Mouse (Mus musculus) adrenal gland, adult 2 months (tissue): Measurements from ENCODE around the gene Nfatc2ip. TPM values are rescaled to one million over a fixed set of nuclear protein-coding genes. Genes with fewer than 3 reads are reported as not detected.

Source experiments
- DNase-seq: peaks from one replicate; pipeline ENCODE4 v3.0.0; 2021
- long read RNA-seq: library from polyadenylated mRNA; stranded (forward); transcript quantifications from one replicate; pipeline ENCODE4 v2.0.0, GENCODE M21; 2021
- polyA plus RNA-seq: library from polyadenylated mRNA; depleted of rRNA; stranded (reverse); fragments of >200 nt; gene quantifications from 2 replicates; pipeline ENCODE4 v1.2.3, GENCODE M21; 2012; rRNA removed
- total RNA-seq, 2 experiments: library from RNA; stranded (reverse); gene quantifications; 2 replicates each; pipeline ENCODE4 v1.2.3; 2021

Nfatc2ip gene
- 1 to 10 TPM; 5.6 to 8.2 TPM for total RNA-seq
- polyA plus RNA-seq, result 4.9 and 5.4 TPM in 2 replicates
- long read RNA-seq, result 0 reads

DNA sequence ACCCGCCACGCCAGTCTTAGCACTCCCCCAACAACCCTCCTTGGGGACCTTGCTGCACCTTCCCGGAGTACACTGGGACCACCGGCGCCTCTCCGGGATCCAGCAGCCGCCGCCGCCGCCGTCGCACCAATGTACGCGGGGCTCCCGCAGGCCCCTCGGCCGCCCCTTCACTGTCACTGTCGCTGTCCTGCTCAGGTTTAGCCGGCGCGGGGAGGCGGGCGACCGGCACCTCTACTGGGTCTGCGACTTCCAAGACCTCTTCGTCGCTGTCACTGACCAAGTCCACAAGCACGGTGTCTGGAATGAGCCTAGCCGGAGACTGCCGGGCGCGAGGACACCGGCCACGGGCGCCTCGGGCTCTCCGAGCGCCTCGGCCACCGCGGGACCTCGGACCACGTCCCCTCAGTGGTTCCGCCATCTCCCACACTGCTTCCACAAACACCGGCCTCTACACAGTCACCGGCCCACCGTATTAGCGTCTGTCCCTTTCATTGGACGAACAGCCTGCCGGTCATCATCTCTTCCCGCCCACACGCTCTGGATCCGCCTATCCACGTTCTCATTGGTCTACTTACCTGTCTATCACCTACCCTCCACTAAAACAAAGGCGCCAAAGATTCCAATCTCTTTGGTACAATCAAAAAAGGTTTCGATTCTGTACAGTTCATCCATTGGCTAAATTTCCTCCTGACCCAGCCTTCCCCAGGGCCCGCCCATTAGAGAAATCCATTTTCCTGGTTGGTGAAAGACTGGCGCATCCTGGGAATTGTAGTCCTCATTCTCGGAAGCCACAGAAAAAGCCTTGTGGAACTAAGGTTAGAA is at the start of gene Nfatc2ip:
Nfatc2ip (minus strand) TSS at position 440 of the 822 bp plus-strand sequence.
- DNase-seq, result peak; percentile 96

DNA sequence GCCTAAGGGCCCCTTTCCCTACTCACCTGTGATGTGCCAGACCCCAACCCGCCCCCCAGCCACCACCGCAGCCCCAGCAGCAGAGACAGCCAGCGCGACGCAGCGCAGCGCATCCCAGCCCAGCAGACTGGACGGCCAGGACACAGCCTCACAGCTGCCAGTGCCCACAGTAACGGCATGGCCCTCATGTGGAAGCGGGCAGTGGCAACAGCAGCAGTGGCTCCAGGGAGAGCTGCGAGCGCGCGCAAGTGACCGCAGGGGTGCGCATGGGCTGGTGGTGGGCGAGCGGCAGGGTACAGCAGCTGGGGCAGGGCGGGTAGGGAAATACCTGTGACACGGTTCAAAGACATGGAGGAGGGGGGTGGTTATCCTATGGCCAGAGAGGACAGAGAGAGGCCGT is 49.7 kb upstream of the Nfatc2ip start:
- no peak for DNase-seq

DNA sequence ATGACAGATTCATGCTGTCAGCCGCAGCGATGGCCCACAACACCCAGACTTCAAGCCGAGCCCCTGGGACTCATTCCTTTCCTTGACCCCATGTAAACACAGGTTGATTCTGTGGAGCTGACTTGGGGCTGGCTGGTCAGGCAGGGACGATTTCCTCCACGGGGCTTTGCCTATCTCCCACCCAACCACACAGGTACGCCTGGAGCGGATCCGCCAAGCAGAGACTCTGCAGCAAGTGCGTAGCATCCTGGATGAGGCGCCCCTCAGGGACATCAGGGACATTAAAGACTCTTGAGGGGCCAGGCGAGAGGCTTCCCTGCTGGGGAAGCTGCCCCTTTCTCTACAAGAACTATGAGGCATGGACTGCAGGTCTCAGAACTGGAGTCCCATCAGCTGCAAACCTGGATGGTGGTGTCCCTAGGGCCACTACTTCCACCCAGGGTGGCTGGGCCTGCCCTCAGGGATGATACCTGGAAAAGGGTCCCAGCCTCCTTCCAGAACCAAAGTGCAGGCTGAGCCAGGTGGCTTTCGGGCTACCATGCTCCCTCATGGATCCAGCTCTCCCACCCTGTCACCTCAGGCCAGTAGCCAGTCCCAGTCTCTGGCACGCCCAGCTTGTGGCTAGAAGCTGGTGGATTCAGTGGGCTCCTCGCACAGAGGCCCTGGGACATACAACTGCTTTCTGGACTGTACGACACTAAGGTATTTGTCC is 48.7 kb upstream of the Nfatc2ip start:
- no peak for DNase-seq

GRCm38 (mm10) chr7:126444536-126444935 is 48.0 kb upstream of the Nfatc2ip start:
- DNase-seq, result no peak

DNA sequence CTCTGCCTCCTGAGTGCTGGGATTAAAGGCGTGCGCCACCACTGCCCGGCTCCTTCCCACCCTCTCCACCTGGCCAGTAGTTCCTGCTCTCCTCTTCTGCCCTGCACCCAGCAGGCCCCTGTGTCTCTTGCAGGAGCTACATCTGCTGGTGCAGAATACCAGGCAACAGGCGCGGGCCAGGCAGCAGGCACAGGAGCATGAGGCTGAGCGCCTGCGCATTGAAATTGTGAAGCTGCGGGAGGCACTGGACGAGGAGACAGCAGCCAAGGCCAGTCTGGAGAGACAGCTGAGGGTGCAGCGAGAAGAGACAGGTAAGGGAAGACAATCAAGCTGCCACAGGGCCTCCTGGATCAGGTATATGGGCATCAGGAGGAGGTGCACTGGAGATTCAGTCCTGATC is 47.5 kb upstream of the Nfatc2ip start:
- DNase-seq, result no peak

GRCm38 (mm10) chr7:126440134-126440533 is 43.6 kb upstream of the Nfatc2ip start:
- DNase-seq, result no peak

- DNase-seq, result peak; percentile 64
These were observed 40.3 kb upstream of the Nfatc2ip start for GRCm38 (mm10) chr7:126436851-126437250.

DNA sequence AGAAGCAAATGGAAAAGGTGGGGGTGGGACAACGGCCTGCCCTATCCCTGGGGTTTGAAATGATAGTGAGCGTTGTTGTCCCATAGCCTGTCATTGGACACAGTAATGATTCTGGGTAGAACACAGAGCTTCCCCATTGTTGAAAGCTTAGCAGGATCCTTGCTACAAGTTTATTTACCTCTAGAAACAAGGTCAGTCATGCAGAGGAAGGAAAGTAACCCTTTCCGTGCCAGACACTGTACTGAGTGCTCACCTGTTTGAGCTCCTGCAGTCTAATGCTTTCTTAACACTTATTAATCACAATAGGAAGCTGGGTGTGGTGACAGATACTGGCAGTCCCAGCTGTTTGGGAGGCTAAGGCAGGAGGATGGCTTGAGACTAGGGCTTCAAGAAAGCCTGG is 39.3 kb upstream of the Nfatc2ip start:
- no peak for DNase-seq

- DNase-seq, result peak; percentile 80
These were observed 38.2 kb upstream of the Nfatc2ip start for GRCm38 (mm10) chr7:126434726-126435125.

- peak; percentile 25 for DNase-seq
These were observed 33.6 kb upstream of the Nfatc2ip start for GRCm38 (mm10) chr7:126430167-126430566.

- DNase-seq, result no peak
These were observed 33.0 kb upstream of the Nfatc2ip start for GRCm38 (mm10) chr7:126429503-126429898.

DNA sequence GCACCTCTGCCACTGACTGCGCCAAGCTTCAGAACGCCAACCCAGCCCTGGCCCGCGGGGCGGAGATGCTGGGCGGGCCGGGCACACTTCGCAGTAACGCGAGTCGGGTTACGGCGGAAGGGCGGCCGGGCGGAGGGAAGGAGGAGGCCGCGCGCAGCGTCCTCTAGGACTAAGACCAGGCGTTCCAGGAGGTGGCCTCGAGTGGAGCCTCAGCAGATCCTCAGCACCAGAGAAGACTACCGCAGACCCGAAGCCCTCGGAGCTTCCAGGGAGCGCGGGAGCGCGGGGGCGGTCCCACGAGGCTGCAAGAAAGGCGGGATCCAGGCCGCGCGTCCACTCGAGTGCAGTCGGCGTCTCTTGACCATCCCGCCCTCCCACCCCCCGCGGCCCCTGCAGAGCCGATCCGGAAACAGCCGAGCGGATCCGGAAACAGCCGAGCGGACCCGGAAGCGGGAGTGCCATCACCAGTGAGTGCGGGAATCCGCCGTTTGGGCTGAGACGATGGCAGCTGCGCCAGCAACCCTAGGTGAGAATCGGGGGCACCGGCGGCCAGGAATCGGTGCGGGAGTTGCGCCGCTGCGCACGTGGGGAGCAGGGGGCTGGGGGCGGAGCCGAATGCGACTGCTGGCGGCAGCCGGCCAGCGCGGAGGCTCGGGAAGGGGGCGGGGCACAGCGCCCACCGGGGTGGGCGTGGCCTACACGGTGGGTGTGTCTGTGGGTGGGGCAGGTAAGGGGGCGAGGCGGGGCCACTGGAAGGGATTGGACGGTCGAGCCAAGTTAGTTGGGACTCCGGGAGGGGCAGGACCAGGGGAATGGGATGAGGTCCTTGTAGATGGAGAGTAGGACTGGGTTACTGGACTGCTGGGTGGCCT is 32.3 kb upstream of the Nfatc2ip start, which contains the start of gene Rabep2:
Rabep2 (plus strand) TSS at position 129 of the 872 bp plus-strand sequence.
- peak; percentile 96 for DNase-seq

DNA sequence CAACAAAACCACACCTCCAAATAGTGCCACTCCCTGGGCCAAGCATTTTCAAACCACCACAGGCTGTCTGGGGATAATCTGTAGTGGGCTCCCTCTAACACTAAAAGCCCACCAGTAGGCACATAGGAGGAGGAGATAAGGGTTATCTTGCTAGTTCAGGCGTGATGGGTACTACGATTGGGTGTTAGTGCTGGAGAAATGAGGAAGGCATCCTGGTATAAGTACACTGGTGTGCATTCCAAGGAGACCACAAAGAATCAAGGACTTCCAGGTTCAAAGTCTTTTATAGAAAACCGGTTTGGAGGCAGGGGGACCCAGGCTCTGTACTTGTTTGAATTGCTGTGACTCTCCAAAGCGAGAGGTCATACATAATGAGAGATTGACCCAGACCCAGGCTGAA is 31.6 kb upstream of the Nfatc2ip start:
- no peak for DNase-seq

- DNase-seq, result no peak
These were observed 30.9 kb upstream of the Nfatc2ip start for GRCm38 (mm10) chr7:126427323-126427860.

DNA sequence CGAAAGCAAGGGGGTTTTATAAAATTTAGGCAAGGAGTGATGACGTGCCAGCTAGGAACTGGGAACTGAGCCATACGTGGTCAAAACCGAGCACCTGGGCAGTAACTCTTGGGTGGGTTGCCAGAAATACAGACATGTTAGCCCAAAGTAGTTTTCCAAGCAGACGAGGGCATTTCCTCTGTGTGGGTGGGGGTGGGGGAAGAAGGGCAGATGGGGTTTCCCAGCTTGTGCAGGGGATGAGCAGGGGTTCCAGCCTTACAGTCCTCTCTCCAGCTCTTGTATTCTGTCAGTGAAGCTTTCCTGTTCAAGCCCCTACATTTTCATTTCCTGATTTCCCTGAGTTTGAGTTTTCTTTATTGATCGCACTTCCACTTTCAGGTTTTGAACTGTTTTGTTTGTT is 27.6 kb upstream of the Nfatc2ip start:
- DNase-seq, result no peak

- DNase-seq, result no peak
These were observed 25.2 kb upstream of the Nfatc2ip start for GRCm38 (mm10) chr7:126421756-126422155.

GRCm38 (mm10) chr7:126418496-126418895 is 22.0 kb upstream of the Nfatc2ip start:
- no peak for DNase-seq

DNA sequence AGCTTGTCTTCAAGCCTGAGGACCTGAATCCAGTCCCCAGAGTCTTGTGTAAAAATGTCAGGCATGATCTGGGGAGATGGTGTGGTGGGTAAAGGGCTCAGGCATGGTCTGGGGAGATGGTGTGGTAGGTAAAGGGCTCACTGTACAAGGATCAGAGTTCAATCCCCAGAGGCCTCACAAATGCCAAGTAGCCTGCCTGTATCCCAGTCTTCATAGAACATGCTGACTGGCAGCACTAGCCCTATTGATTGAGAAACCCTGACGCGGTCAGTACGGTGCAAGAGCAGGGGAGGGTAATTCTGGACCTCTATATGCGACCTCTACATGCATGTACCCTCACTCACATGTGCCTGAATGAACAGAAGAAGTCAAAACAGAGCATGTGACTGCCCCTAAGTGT is 21.1 kb upstream of the Nfatc2ip start:
- no peak for DNase-seq

DNA sequence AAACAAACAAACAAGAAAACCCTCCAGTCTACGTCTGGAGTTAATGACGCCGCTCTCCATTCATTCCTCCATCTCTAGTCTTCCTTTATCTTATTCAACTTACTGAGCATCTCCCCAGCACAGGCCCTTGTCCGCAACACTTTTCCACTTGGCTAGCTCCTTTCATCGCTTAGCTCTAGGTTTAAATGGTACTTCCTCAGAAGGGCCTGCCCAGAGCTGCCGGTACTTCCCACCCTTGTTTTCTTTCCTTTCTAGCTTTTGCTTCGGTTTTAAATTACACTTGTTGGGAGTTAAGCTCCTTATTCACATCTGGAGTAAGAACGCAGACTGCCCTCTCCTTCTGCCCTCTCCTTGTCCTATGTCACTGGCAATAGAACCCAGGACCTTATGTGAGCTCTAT is 20.5 kb upstream of the Nfatc2ip start:
- no peak for DNase-seq

GRCm38 (mm10) chr7:126416615-126417014 is 20.1 kb upstream of the Nfatc2ip start:
- DNase-seq, result no peak

- no peak for DNase-seq
These were observed 18.2 kb upstream of the Nfatc2ip start, which contains the start of gene Cd19 for GRCm38 (mm10) chr7:126414725-126415124. Gene Cd19 (minus strand): TSS chr7:126414889.

GRCm38 (mm10) chr7:126411061-126411460 is 14.5 kb upstream of the Nfatc2ip start:
- DNase-seq, result peak; percentile 51
